Mouse (Mus musculus): Measurements from ENCODE around the gene Zfp82.

GRCm38 (mm10) chr7:30053591-30053990, 19.1 kb downstream of the Zfp82 start:
- TF ChIP-seq POLR2A (IDR thresholded peaks at IDR 0.05; ENCODE audit: borderline replicate concordance, extremely low read depth, low read depth, low read length) (no peak), CTCF (IDR thresholded peaks at IDR 0.05; ENCODE audit: insufficient read depth, low read length) (no peak)
